Mouse (Mus musculus) liver, embryonic 12.5 days (tissue): ENCODE measurements at regions not wholly inside any gene's neighbourhood (a gene's known extent, or its start where the extent isn't known, plus 50 kb on each side); places are given as distances from the start of the nearest gene placed in this dataset.

Experiments used
- ATAC-seq: fragments of 200-750 bp; cut with Nextera tagmentation; 2 replicates; pipeline ENCODE4 v1.8.0; 2017; ENCODE audit warnings: moderate number of reproducible peaks, mild to moderate bottlenecking, moderate library complexity
- H3K27ac ChIP-seq: fragments of 300-500 bp; sonication (generic); 2 replicates; pipeline ENCODE4 v1.5.1; 2016; ENCODE audit warnings: mild to moderate bottlenecking
- H3K27me3 ChIP-seq: fragments of 300-500 bp; sonication (generic); replicated peaks from 2 replicates; pipeline ENCODE4 v1.6.1; 2016; ENCODE audit warnings: mild to moderate bottlenecking, moderate library complexity
- H3K36me3 ChIP-seq: fragments of 300-500 bp; sonication (generic); 2 replicates; pipeline ENCODE4 v1.6.1; 2016; ENCODE audit warnings: mild to moderate bottlenecking, moderate library complexity
- H3K4me1 ChIP-seq: fragments of 300-500 bp; sonication (generic); 2 replicates; pipeline ENCODE4 v1.6.1; 2016
- H3K4me2 ChIP-seq: fragments of 300-500 bp; sonication (generic); 2 replicates; pipeline ENCODE4 v1.6.1; 2016; ENCODE audit warnings: mild to moderate bottlenecking, moderate library complexity
- H3K4me3 ChIP-seq: fragments of 300-500 bp; sonication (generic); 2 replicates; pipeline ENCODE4 v1.5.1; 2016; ENCODE audit warnings: mild to moderate bottlenecking, moderate library complexity
- H3K9ac ChIP-seq: fragments of 300-500 bp; sonication (generic); 2 replicates; pipeline ENCODE4 v1.6.1; 2016; ENCODE audit warnings: mild to moderate bottlenecking, moderate library complexity
- H3K9me3 ChIP-seq: fragments of 300-500 bp; sonication (generic); replicated peaks from 2 replicates; pipeline ENCODE4 v1.6.1; 2016; ENCODE audit warnings: mild to moderate bottlenecking, moderate library complexity
- WGBS: fragments of 180-500 bp; shearing (Covaris S2); methylation state at CpG from one replicate; pipeline ENCODE4 v1.1.7; 2016; ENCODE audit not compliant: insufficient replicate concordance; 5-methylcytosine and 5-hydroxymethylcytosine counted together

DNA sequence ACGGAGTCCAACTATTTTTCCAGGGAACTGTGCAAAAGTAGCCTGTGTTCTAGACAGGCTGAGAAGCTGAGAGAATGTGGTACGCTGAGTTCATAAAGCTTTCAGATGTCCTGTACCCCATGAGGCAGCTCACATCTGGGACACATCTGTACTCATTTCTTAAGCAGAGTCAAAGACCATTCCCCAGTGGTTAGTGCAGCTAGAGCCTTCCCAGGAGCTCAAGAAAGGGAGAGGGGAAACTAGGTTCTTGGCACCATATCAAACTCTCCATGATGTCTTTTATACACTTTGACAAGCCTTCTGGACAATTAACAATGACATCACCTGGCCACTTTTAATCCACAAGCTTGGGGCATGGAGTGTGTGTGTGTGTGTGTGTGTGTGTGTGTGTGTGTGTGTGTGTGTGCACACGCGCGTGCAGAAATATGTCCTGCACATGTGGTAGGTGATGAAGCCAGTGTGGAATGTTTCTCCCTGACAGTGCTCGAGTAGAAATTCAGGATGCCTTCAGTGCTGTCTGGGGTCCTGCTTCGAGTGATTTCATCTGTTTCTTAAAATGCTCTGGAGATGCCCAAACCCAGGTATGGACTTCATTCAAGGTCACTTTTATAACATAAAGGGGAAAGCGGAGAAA, 121.1 kb upstream of the Dock1 start:
- Histone ChIP-seq H3K4me3 (no peak overlapping the region), H3K4me1 (no peaks in the 10 kb centered on the region), H3K4me2 (no peak overlapping the region), H3K36me3 (no peaks in the 10 kb centered on the region), H3K9ac (no peak overlapping the region), H3K9me3 (no peaks in the 10 kb centered on the region), H3K27ac (no peak overlapping the region), H3K27me3 (no peaks in the 10 kb centered on the region)
- 72% methylated on average over 8 of the region's 8 CpGs for WGBS
- no peak for ATAC-seq

DNA sequence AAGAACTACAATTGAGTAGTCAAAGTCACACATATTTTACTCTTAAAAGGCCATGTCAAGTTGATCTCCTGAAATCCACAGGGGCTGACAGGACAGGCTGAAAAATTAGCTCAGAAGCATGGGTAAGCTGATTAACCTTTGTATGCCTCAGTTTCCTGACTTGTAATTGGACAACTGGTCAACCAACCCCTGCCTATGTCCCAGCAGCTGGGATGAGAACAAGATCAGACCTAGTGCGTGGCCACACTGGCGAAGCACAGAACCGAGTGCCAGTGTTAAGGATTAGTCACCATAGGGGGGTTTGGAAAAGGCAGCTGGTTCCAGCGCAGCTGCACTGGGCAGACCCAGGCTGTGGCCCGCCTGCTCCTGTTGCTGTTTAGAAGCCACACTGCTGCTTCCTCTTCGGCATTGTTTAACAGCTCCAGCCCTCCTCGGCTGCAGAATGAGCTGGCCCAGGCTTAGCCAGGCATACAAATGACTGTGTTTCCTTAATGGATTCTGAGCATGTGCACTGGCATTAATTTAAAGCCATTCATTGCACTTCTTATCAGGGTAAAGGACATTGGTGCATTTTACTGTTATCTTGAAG, 120.1 kb upstream of the Dock1 start:
- H3K4me2 ChIP-seq, result no peak overlapping the region
- H3K27ac ChIP-seq, result no peak overlapping the region
- no peaks in the 10 kb centered on the region for H3K27me3 ChIP-seq
- H3K9ac ChIP-seq, result no peak overlapping the region
- no peaks in the 10 kb centered on the region for H3K9me3 ChIP-seq
- WGBS, result 31% methylated on average over 7 of the region's 7 CpGs
- H3K36me3 ChIP-seq, result no peaks in the 10 kb centered on the region
- no peak for ATAC-seq
- H3K4me1 ChIP-seq, result no peaks in the 10 kb centered on the region
- no peak overlapping the region for H3K4me3 ChIP-seq

GRCm38 (mm10) chr7:134552051-134552451, 118.4 kb upstream of the Dock1 start:
- no peaks in the 10 kb centered on the region for H3K36me3 ChIP-seq
- WGBS, result 69% methylated on average over 6 of the region's 6 CpGs
- H3K27me3 ChIP-seq, result no peaks in the 10 kb centered on the region
- H3K4me1 ChIP-seq, result no peaks in the 10 kb centered on the region
- H3K9me3 ChIP-seq, result no peaks in the 10 kb centered on the region
- H3K4me2 ChIP-seq, result no peak overlapping the region
- H3K27ac ChIP-seq, result no peak overlapping the region
- H3K9ac ChIP-seq, result no peak overlapping the region
- ATAC-seq, result no peak
- no peak overlapping the region for H3K4me3 ChIP-seq

DNA sequence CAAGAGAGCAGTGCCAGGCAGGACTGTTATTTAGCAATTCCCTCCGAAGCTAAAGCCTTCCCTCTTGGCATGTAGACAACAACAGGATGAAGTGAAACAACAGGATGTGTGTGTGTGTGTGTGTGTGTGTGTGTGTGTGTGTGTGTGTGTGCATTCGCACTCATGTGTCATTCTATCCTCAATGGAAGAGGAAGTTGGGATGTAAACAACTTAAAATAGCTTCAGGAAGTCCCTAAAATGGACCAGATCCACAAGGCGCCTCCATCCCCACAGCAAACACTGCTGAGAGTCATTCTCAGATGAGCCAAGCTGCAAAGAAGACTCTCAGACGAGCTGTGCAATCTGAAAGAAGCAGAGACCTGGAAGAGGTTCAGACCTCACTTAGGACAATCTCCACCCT, 114.4 kb upstream of the Dock1 start:
- ATAC-seq, result no peak

GRCm38 (mm10) chr7:134566322-134566721, 104.1 kb upstream of the Dock1 start:
- no peaks in the 10 kb centered on the region for H3K9me3 ChIP-seq
- H3K4me1 ChIP-seq, result no peaks in the 10 kb centered on the region
- no peak overlapping the region for H3K27ac ChIP-seq
- no peak overlapping the region for H3K9ac ChIP-seq
- H3K36me3 ChIP-seq, result no peaks in the 10 kb centered on the region
- H3K4me2 ChIP-seq, result no peak overlapping the region
- 68% methylated on average over 5 of the region's 5 CpGs for WGBS
- H3K4me3 ChIP-seq, result no peak overlapping the region
- H3K27me3 ChIP-seq, result no peaks in the 10 kb centered on the region
- no peak for ATAC-seq

More for the DNA sequence above, 114.4 kb upstream of the Dock1 start:
- 12% methylated on average over 4 of the region's 4 CpGs for WGBS
- H3K27ac ChIP-seq, result no peak overlapping the region
- H3K9ac ChIP-seq, result no peak overlapping the region
- no peaks in the 10 kb centered on the region for H3K4me1 ChIP-seq
- H3K27me3 ChIP-seq, result no peaks in the 10 kb centered on the region
- no peaks in the 10 kb centered on the region for H3K9me3 ChIP-seq
- H3K4me2 ChIP-seq, result no peak overlapping the region
- no peaks in the 10 kb centered on the region for H3K36me3 ChIP-seq
- no peak overlapping the region for H3K4me3 ChIP-seq

DNA sequence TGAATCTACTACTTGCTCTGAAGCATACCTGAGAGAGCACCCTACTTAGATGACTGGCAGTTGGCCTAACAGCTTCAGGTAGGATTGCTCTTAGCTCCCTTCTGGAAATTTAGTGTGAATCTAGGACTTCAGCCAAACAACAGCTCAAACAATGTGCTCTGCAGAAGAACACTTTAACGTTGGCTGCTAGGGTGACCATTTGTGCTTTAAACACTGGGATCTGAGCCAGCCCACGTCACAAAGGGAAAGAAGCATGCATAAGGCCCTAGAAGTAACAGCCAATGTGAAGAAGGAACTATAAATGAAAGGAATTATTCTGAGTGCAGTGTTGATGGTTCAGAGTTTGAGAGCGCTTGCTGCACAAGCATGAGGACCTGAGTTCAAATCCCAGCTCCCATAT, 101.2 kb upstream of the Dock1 start:
- Histone ChIP-seq H3K4me3 (no peak overlapping the region), H3K27ac (no peak overlapping the region), H3K4me1 (no peaks in the 10 kb centered on the region), H3K36me3 (no peaks in the 10 kb centered on the region), H3K27me3 (no peaks in the 10 kb centered on the region), H3K9me3 (no peaks in the 10 kb centered on the region), H3K9ac (no peak overlapping the region), H3K4me2 (no peak overlapping the region)
- WGBS, result 71% methylated on average over 3 of the region's 3 CpGs
- ATAC-seq, result no peak

DNA sequence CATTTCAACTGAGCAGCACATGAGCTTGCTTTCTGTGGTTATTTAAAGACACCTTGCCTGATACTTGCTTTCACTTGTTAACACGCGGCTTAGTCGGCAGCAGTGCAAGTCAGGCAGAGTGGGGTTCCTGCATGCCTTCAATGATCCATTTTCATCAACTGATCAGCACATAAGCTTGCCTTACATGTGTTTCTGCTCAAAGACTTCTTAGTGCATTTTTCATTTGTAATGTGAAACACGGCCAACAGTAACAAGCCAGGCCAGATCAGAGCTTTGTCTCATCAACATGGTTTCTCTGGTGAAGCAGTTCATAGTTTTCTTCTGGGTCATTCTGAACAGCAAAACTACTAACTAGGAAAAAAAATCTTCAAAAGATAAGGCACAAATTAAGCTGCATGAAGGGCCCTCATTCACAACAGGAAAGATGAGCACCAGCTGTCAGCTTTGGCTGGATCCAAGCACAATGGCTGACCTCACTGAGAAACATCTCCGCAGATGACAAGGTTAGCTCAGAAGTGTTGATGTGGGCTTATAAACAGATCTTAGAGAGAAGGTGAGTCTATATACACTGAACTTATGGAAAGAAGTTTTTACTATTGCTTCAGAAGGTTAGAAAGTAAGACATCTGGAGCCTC, 100.2 kb upstream of the Dock1 start:
- WGBS, result 78% methylated on average over 5 of the region's 5 CpGs
- H3K9ac ChIP-seq, result no peak overlapping the region
- no peak overlapping the region for H3K27ac ChIP-seq
- no peak for ATAC-seq
- H3K4me2 ChIP-seq, result no peak overlapping the region
- no peaks in the 10 kb centered on the region for H3K36me3 ChIP-seq
- H3K9me3 ChIP-seq, result no peaks in the 10 kb centered on the region
- no peaks in the 10 kb centered on the region for H3K27me3 ChIP-seq
- no peak overlapping the region for H3K4me3 ChIP-seq
- no peaks in the 10 kb centered on the region for H3K4me1 ChIP-seq

DNA sequence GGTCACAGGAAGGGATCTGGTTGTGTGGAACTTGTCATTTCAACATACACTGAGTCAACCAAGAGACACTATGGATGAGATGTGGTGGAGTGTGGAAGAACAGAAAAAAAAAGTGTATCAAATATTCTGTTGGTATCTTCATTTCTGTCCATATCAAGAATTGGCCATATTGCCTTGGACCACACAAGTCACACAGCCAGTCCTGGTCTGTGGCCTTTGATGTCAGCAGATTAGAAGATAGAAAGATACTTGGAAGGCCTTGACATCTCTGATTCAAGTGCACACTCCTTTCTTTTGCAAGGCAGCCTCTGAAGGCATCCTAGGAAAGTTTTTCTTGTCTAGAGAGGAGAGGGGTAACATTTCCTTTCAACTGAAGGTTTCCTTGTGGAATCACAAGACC, 88.7 kb upstream of the Dock1 start:
- Histone ChIP-seq H3K27ac (no peak overlapping the region), H3K4me3 (no peak overlapping the region), H3K9ac (no peak overlapping the region), H3K4me2 (no peak overlapping the region), H3K9me3 (no peaks in the 10 kb centered on the region), H3K27me3 (no peaks in the 10 kb centered on the region), H3K36me3 (no peaks in the 10 kb centered on the region), H3K4me1 (no peaks in the 10 kb centered on the region)
- ATAC-seq, result no peak

- H3K9ac ChIP-seq, result no peak overlapping the region
- WGBS, result 73% methylated on average over 5 of the region's 5 CpGs
- H3K27me3 ChIP-seq, result no peaks in the 10 kb centered on the region
- H3K4me1 ChIP-seq, result no peaks in the 10 kb centered on the region
- no peak overlapping the region for H3K4me2 ChIP-seq
- ATAC-seq, result no peak
- H3K9me3 ChIP-seq, result no peaks in the 10 kb centered on the region
- no peak overlapping the region for H3K27ac ChIP-seq
- H3K4me3 ChIP-seq, result no peak overlapping the region
- H3K36me3 ChIP-seq, result no peaks in the 10 kb centered on the region
Observed at GRCm38 (mm10) chr7:134585478-134585877, 85.0 kb upstream of the Dock1 start.

DNA sequence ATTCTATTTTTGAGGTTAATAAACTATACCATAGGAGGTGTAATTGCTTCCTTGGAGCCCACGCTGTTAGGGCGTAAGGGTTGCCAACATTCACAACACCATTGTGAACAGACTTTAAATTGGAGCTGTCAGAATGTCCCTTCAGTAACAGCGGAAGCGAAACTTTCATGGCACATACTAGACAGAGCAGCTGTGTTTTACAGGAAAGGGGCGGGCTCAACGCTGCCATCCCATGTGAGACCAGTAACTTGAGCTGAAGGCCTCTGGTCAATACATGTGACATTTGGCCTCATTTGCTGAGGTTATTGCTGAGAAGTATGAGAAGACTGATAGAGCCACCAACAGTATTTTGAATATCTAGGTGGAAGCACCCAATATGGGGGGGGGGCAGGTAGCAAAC, 83.5 kb upstream of the Dock1 start:
- Histone ChIP-seq H3K4me1 (no peaks in the 10 kb centered on the region), H3K27me3 (no peaks in the 10 kb centered on the region), H3K4me3 (no peak overlapping the region), H3K27ac (no peak overlapping the region), H3K36me3 (no peaks in the 10 kb centered on the region), H3K9me3 (no peaks in the 10 kb centered on the region), H3K9ac (no peak overlapping the region), H3K4me2 (no peak overlapping the region)
- ATAC-seq, result no peak
- 82% methylated on average over 6 of the region's 6 CpGs for WGBS

- Histone ChIP-seq H3K9me3 (no peaks in the 10 kb centered on the region), H3K9ac (no peak overlapping the region), H3K4me1 (no peaks in the 10 kb centered on the region), H3K27me3 (no peaks in the 10 kb centered on the region), H3K27ac (no peak overlapping the region), H3K36me3 (no peaks in the 10 kb centered on the region), H3K4me3 (no peak overlapping the region), H3K4me2 (no peak overlapping the region)
- ATAC-seq, result no peak
- WGBS, result 60% methylated on average over 3 of the region's 3 CpGs
Observed at GRCm38 (mm10) chr7:134607886-134608285, 62.6 kb upstream of the Dock1 start.

- Histone ChIP-seq H3K4me1 (no peaks in the 10 kb centered on the region), H3K4me3 (no peak overlapping the region), H3K4me2 (no peak overlapping the region), H3K36me3 (no peaks in the 10 kb centered on the region), H3K9ac (no peak overlapping the region), H3K27me3 (no peaks in the 10 kb centered on the region), H3K9me3 (no peaks in the 10 kb centered on the region), H3K27ac (no peak overlapping the region)
- 72% methylated on average over 2 of the region's 2 CpGs for WGBS
- ATAC-seq, result no peak
Observed at GRCm38 (mm10) chr7:134610159-134610558, 60.3 kb upstream of the Dock1 start.

DNA sequence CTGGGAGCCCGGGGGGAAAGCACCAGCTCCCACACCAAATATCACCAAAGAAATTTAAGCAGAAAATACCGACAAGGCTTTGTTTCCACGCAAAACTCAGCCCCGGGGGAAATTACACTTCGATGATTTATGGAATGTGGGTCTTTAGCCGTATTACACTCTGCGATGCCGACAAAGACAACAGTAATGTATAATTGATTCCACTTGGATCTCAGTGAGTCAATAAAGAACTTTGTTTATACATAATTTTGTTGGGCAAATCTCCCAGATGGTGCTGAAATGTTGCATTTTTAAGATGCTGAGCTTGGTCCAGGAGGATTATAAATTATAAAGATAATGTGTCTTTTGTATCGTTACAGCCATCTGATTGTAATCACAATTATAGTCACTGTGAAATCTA, 59.1 kb upstream of the Dock1 start:
- Histone ChIP-seq H3K4me3 (no peak overlapping the region), H3K27me3 (no peaks in the 10 kb centered on the region), H3K9ac (no peak overlapping the region), H3K9me3 (no peaks in the 10 kb centered on the region), H3K4me1 (no peaks in the 10 kb centered on the region), H3K4me2 (no peak overlapping the region), H3K36me3 (no peaks in the 10 kb centered on the region), H3K27ac (no peak overlapping the region)
- ATAC-seq, result no peak
- 82% methylated on average over 9 of the region's 9 CpGs for WGBS
